Mouse (Mus musculus): ENCODE measurements around the gene C1qtnf2. TPM values are rescaled to one million over a fixed set of nuclear protein-coding genes. Genes with fewer than 3 reads are reported as not detected.

C1qtnf2 gene
- total RNA-seq (2014; fragmentation: Nextera tagmentation) = not detected in 2 replicates
- total RNA-seq (2017) = not detected in 2 replicates

DNA sequence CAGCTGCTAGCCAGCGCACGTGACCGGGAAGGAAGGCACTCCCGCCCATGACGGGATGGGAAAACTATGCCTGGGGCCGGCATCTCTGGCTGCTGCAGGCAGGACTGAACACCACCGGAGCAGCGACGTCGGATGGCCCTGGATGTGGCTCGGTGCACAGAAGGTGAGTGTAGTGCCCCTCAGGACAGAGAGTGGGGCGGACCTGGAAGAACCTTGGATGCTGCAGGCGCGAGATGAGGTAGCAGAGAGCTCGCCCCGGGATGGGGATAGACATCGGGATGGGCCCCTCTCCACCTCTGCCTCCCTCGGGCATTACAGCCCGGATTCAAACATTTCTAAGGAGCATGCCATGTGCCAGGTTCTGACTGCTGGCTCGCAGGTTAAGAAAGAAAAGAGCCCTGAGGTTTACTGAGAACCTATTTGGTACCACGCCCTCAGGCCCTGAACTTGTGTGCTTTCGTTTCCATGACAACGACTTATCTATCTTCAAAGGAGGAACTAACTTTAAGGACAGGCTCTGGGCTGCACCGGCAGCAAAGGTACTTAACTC is at the start of gene C1qtnf2:
Gene C1qtnf2, plus strand, starts transcription at position 52 of the 550 bp plus-strand sequence.
- ATAC-seq (replicated peaks; ENCODE audit: poor library complexity, severe bottlenecking) = peak; percentile 86

DNA sequence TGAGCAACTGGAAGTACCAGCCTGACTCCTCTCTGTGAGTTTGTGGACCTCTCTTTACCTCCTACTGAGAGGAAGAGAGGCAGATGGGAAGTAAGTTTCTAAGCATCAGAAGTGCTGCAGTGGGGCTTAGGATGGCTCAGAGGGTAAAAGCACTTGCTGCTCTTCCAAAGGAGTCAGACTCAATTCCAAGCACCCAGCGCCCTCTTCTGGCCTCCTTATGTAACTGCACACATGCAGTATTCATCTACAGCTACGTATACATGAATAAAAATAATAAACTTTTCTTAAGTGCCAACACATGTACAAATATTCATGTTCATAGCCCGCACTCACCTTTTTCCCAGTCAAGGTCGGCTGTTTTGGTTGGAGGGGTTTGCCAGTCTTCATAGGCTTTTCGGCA is 49.7 kb upstream of the C1qtnf2 start:
- 0 out of 2 replicates have a peak, but pooled peaks have one; percentile 22 for ATAC-seq (replicated peaks; ENCODE audit: poor library complexity, severe bottlenecking)

DNA sequence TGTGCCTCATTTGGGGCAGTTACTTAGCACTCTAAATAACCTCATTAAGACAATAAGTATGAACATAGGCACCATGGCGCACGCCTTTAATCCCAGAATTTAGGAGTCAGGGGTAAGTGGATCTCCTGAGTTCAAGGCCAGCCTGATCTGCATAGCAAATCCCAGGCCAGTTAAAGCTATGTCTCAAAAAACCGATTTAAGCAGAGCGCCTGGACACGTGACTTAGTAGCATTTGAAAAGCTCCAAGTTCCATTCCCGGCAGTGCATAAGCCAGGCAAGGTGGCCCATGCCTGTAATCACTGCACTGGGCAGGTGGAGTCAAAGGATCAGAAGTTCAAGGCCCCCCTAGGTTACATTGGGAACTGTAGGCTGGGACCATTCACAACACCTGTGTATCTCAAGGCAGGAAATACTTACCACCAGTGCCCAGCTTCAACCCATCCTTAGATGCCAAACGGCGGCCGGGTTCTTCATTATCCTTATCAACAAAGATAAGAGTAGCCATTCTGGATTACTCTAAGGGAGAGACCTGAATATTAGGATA is 48.8 kb upstream of the C1qtnf2 start:
- ATAC-seq (replicated peaks; ENCODE audit: poor library complexity, severe bottlenecking) = no peak

DNA sequence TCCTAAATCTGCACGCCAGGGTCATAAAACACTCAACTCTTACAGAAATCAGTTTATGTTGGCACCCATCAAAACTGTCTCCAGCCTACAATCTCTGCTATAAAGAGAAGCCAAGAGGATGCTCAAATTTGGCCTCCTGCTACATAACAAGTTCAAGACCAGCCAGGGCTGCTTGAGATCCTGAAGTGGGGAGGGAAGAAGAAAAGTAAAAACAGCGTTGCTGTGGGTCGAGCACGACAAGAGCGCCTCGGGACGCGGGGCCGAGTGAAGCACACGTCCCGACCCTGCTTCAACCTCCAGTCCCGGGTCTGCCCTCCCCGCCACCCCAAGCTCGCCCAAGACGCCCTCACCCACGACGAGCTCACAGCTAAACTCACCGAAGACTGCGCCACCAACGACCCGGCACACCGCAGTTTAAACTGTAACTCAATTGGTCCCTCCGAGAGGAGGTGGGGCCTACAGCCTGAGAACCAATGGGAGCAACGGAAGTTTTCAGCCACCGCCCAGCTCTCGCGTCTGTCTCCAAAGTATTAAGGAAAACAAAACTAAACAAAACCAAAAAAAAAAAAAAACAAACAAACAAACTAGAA is 48.2 kb upstream of the C1qtnf2 start, which contains the start of gene Pttg1:
Gene Pttg1, minus strand, starts transcription at position 428 of the 590 bp plus-strand sequence.
- peak; percentile 100 for ATAC-seq (replicated peaks; ENCODE audit: poor library complexity, severe bottlenecking)

DNA sequence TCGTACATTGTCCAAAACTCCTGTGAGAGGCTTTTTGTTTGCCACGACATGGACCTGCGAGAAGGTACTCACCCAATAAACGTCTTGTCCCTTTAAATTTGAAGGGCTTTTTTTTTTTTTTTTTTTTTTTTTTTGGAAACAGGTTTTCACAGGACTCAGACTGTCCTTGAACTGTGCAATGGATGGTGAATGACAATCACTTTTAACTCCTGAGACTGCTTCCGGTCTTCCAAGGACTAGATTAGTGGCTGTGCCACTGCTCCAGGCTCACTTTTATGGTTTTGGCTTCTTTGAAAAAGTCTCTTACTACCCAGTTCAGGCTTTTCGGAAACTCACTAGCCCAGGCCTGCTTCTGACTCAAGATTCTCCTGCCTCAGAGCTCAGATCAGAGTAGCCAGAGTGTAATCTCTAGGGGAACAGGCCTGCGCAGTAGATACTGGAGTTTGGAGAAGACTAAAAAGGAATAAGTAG is 47.6 kb upstream of the C1qtnf2 start:
- peak; percentile 21 for ATAC-seq (replicated peaks; ENCODE audit: poor library complexity, severe bottlenecking)

DNA sequence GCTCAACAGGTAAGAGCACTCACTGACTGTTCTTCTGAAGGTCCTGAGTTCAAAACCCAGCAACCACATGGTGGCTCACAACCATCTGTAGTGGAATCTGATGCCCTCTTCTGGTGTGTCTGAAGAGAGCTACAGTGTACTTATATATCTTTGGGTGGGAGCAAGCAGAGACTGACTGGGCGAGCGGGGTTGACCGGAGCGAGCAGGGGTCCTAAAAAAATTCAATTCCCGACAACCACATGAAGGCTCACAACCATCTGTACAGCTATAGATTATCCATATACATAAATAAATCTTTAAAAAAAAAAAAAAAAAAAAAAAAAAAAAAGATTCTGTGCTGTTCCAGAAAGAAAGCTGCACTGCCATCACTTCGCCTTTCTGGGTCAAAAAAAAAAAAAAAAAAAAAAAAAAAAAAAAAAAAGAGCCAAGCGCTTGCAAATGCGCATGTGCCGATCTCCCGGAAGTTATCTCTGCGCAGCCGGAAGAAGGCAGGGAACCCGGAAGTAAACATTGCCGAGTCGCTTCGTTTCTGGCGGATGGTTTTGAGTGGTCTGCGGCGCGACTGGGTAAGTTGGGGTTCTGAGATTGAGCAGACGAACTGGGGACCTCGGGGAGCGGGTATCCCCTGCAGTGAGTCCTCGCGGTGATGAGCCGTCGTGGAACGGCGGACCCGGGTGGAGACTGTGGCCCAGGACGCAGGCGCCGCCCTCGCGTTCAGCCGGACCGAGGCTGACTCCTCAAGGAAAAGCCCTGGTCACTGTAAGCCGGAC is 40.6 kb upstream of the C1qtnf2 start, which contains the start of gene Slu7:
Gene Slu7, plus strand, starts transcription at position 491 of the 770 bp plus-strand sequence.
- peak; percentile 98 for ATAC-seq (replicated peaks; ENCODE audit: poor library complexity, severe bottlenecking)

DNA sequence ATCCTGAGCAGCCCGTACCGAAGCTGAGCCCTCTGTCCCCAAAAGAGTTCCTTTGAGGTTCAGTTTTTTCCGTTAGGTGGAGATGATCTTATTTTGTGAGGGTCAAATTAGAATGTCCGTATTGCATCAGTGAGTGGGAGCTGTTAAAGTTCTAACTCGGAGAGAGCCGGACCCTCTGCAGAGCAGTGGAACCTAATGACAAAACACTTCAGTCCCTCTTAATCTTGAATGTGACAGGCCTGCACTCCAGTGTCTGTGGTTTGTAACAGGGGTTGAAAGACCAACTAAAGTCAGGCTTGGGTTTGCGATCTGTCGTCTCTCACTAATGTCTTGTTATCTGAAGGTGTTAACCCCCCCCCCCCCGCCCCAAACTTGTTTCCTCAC is 40.1 kb upstream of the C1qtnf2 start:
- peak; percentile 28 for ATAC-seq (replicated peaks; ENCODE audit: poor library complexity, severe bottlenecking)

DNA sequence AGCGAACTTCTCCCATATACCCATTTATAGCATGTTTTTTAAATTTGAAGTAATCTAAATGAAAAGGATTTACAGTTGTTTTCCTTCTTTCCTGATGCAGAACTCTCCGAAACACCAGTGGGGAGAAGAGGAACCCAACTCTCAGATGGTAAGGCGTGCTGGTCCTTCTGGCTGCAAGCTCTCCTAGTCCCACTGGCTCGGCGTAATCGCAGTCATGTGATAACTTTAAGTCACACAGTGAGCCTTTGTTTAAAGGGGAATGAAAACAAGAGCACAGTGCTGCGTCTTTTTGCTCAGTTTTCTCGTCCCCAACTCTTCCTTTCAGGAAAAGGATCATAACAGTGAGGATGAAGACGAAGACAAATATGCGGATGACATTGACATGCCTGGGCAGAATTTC is 33.0 kb upstream of the C1qtnf2 start:
- no peak for ATAC-seq (replicated peaks; ENCODE audit: poor library complexity, severe bottlenecking)

DNA sequence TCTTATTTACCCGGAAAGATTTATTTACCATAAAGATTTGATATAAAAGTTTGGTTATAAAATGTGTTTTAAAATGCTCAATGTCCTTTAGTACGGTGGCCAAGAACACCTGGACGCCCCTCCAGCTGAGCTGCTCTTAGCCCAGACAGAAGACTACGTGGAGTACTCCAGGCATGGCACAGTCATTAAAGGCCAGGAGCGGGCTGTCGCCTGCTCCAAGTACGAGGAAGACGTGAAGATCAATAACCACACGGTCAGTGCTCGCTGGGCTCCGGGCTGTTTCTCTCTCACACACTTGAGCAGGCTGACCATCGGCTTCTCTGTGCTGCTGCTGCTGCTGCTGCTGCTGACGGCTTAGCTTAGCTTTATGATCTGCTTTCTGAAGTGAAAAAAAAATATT is 30.9 kb upstream of the C1qtnf2 start:
- no peak for ATAC-seq (replicated peaks; ENCODE audit: poor library complexity, severe bottlenecking)

DNA sequence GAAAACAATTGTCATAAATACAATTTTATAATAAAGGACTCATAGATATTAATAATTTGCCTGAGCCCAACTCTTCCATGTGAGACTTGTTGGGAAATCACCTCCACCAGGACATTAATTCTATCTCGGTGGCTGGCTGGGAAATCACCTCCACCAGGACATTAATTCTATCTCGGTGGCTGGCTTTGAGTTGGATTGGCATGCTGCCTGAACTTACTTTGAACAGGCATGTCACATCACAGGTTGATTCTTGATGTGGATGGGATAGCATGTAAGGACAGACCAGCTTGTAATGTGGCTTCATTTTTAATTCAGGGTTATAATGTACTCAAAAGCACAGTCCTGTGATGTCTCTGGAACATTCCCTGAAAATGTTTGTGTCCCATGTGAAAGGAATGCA is 24.2 kb upstream of the C1qtnf2 start:
- no peak for ATAC-seq (replicated peaks; ENCODE audit: poor library complexity, severe bottlenecking)

DNA sequence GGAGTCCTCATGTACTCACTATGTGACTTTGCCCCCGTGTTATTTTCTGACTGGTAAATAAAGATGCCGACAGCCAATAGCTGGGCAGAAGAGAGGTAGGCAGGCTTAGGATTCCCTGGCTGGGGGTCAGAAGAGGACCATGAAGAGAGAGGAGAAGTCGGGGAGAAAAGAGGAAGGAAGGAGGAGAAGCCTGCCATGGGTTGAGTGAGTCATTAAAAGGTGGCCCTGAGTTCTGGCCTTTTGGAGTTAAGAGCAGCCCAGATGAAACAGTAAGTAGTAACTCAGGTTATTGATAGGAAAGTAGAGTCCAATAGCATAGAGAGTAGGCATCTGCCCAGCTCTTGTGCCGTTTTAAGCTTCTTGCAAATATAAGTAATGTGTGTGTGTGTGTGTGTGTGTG is 22.8 kb upstream of the C1qtnf2 start:
- peak; percentile 95 for ATAC-seq (replicated peaks; ENCODE audit: poor library complexity, severe bottlenecking)

DNA sequence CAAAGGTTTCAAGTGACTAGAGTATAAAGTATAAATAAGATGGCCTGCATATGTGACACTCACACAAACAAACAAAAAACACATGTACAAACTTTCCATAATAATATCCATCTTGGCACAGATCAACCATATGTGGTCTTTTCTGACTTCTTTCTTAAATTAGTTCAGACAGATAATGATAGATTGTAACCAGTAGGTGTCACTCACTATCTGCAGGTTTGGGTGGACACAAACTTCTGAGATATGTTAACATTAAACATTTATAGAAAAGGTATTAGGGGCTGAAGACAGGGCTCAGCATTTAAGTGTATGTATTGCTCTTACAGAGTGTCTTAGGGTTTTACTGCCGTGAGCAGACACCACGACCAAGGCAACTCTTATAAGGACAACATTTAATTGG is 21.8 kb upstream of the C1qtnf2 start:
- ATAC-seq (replicated peaks; ENCODE audit: poor library complexity, severe bottlenecking) = no peak

DNA sequence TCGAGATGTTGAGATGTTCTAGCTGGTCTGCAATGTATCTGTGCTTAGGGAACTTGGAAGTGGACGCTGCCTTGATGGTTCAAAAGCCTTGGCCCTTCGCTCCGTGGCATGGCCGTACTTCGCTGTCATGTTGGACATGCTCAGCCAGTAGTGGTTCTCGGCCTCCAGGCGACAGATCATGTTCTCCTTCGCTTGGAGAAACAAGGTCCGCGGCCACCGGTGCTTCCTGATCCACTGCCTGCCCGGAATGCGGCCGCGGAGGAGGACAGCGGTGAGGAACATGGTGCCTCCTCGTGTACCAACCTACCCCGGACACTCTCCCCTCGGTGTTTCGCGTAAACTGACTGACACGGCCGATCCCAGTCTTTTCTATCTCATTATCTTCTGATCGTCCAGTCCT is 10.9 kb upstream of the C1qtnf2 start:
- 0 out of 2 replicates have a peak, but pooled peaks have one; percentile 44 for ATAC-seq (replicated peaks; ENCODE audit: poor library complexity, severe bottlenecking)

DNA sequence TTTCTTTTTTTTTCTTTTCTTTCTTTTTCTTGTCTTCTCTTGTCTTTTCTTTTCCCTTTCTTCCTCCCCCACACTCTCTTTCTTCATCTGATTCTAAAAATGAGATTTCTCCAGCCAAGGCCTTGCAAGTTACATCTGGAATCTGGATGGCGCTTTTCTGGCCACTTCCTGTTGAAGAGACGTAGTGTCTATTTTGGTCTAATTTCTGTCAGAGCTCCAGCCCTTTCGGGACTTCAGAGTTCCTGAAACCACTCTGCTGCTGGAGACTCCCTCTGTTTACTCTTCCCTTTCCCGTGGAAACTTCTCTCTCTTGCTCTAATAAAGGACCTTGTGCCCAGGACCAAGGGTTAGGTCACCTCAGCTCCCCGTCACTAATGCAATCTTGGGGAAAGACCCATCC is 4.0 kb upstream of the C1qtnf2 start:
- ATAC-seq (replicated peaks; ENCODE audit: poor library complexity, severe bottlenecking) = no peak

DNA sequence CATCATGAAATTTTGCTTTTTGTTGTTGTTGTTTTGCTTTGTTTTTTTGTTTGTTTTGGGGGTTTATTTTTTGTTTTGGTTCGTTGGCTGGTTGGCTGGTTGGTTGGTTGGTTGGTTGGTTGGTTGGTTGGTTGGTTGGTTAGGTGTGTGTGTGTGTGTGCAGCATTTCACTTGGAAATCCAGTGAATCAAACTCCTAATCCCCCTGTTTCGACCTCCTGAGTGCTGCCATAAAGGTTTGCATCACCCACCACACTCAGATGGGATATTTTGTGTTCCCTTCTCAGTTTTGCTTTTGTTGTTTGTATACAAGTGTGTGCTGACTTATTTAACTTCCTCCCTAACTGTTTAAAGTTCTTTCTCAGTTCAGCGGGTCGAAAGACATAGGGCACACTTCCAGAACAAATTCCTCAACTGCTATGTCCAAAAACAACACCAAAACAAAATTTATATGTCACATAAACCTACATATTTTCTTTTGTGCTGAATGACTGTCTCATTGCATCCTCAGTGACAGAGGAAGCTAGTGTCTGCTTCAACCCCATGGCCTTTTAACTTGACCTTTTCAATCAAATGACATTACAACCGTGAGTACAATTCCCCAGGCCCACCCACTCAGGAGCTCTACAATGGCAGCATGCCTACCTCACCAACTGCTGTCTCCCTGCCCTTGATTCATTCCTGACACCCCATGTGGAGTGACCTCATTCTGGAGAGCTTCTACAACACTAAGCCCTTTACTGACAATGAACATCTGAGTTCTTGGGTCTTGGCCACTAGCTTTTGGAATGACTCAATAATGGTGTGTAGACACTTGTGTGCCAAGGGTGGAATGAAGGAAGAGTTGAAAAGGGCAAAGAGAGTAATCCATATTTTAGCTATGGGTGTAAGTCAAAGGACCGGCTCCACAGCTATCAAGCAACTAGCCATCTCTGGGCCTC is 2.9 kb upstream of the C1qtnf2 start:
- no peak for ATAC-seq (replicated peaks; ENCODE audit: poor library complexity, severe bottlenecking)

DNA sequence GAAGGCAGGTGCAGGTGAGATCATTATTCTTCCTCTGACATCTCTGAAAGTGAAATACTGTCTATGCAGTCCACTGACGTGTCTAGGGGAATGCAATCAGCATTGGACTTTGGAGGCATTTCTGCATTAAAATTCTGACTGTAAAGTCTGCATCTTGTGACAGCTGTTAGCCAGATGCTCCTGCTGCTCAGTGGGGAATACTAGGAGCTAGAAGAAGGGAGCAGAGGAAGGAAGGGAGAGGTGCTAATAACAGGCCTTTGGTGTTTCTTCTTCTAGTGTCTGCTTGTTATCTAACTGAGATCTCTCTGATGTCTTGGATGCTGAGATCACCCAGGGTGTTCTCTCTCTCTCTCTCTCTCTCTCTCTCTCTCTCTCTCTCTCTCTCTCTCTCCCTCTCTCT is 961 bp upstream of the C1qtnf2 start:
- no peak for ATAC-seq (replicated peaks; ENCODE audit: poor library complexity, severe bottlenecking)

DNA sequence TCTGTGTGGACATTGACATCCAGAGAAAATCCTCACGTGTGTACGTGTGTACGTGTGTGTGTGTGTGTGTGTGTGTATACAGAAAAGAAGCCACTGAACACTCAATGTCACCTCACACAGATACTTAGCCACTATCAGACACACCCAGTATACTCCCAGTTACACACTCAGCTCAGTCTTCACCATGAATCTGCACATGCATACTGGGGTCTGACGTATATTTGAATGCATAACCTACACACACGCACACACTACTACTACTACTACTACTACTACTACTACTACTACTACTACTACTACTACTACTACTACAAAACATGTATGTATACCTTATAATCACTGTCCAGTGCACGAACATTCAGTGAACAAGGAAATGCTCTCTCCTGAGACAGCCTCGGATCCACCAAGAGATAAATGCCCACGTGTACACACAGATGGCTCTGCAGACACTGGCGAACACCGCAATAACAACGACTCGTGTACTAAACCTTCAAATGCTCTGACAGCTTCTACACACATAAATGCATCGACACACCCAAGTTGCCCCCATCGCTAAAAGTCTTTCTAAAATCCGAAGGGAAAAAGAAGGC is 346 bp upstream of the C1qtnf2 start:
- ATAC-seq (replicated peaks; ENCODE audit: poor library complexity, severe bottlenecking) = no peak

DNA sequence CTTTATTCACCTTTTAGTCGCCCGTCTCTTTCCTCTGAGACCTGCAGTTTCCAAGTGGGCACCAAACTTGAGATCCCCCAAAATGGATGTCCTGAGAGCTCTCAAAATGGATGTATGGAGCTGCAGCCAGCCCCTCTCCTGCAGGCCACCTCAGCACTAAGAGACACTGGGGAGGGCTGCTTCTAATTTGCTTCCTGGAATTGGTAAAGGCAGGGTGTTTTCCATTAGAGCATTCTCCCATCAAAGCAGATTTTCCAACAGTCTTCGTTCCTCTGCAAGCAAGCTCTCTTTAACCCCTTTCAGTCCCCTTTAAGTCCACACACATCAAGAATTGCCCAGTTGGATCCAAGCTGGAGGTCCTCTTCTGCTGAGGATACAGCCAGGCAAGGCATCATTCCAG is 5.3 kb downstream of the C1qtnf2 start:
- ATAC-seq (replicated peaks; ENCODE audit: poor library complexity, severe bottlenecking) = no peak

DNA sequence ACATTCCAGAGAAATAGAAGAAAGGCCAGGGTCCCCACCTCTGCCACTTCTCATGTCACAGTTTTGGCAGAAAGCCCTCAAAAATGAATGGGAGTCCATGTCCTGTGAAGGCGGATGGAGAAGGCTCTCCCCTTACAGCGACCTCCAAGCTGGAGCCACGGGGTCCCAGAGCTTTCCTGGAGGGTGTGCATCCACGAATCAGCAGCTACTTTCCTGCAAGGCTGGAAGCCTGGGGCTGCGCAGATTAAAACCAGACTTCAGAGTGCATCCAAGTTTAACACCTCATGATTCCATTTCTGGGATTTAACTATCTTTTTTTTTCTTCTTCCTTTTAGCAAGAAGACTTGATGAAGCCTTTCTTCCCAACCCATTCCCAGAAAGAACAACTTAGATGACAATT is 6.5 kb downstream of the C1qtnf2 start:
- no peak for ATAC-seq (replicated peaks; ENCODE audit: poor library complexity, severe bottlenecking)
